Mouse (Mus musculus) neural tube, embryonic 11.5 days (tissue): ENCODE data around the gene Prdx6b. TPM values are rescaled to one million over a fixed set of nuclear protein-coding genes. Genes with fewer than 3 reads are reported as not detected.

Experiments
- ATAC-seq: fragments of 200-750 bp; cut with Nextera tagmentation; 2 replicates; pipeline ENCODE4 v1.8.0; 2017; ENCODE audit warnings: moderate number of reproducible peaks, mild to moderate bottlenecking, moderate TSS enrichment, moderate library complexity; ENCODE audit not compliant: insufficient read depth, low FRiP score, low TSS enrichment
- DNase-seq: peaks from one replicate; pipeline ENCODE4 v3.0.0-alpha.2; 2015; ENCODE audit warnings: low spot score
- H3K27ac ChIP-seq: fragments of 300-500 bp; sonication (generic); 2 replicates; pipeline ENCODE4 v1.5.1; 2014; ENCODE audit warnings: low read depth, mild to moderate bottlenecking, low read length
- H3K27me3 ChIP-seq: fragments of 300-500 bp; sonication (generic); 2 replicates; pipeline ENCODE4 v1.6.1; 2014; ENCODE audit warnings: mild to moderate bottlenecking, low read length, mixed read lengths; ENCODE audit not compliant: control insufficient read depth, insufficient read depth
- H3K36me3 ChIP-seq: fragments of 300-500 bp; sonication (generic); 2 replicates; pipeline ENCODE4 v1.6.1; 2014; ENCODE audit warnings: mild to moderate bottlenecking, low read length, moderate library complexity, mixed read lengths; ENCODE audit not compliant: control insufficient read depth, insufficient read depth
- H3K4me1 ChIP-seq: fragments of 300-500 bp; sonication (generic); 2 replicates; pipeline ENCODE4 v1.6.1; 2014; ENCODE audit warnings: low read length, mixed read lengths; ENCODE audit not compliant: control insufficient read depth, insufficient read depth
- H3K4me2 ChIP-seq: fragments of 300-500 bp; sonication (generic); 2 replicates; pipeline ENCODE4 v1.6.1; 2014; ENCODE audit warnings: low read depth, mild to moderate bottlenecking, moderate library complexity
- H3K4me3 ChIP-seq: fragments of 300-500 bp; sonication (generic); 2 replicates; pipeline ENCODE4 v1.5.1; 2014; ENCODE audit warnings: low read depth, low read length
- H3K9ac ChIP-seq: fragments of 300-500 bp; sonication (generic); 2 replicates; pipeline ENCODE4 v1.6.1; 2014; ENCODE audit warnings: mild to moderate bottlenecking, low read length
- H3K9me3 ChIP-seq: fragments of 300-500 bp; sonication (generic); 2 replicates; pipeline ENCODE4 v1.6.1; 2016; ENCODE audit warnings: low read length; ENCODE audit not compliant: control insufficient read depth
- WGBS: fragments of 180-500 bp; shearing (Covaris S2); extraction: QIAGEN DNeasy Blood & Tissue Kit; methylation state at CpG from one replicate; pipeline ENCODE4 v1.1.7; 2014; 5-methylcytosine and 5-hydroxymethylcytosine counted together
- polyA plus RNA-seq: library from polyadenylated mRNA; unstranded; fragments of >200 nt; fragmentation: Nextera tagmentation; extraction: Ambion mirVana; gene quantifications from 2 replicates; pipeline ENCODE4 v1.2.1, GENCODE M21; 2014

Gene Prdx6b
- polyA plus RNA-seq: not detected in 2 replicates

- no peaks in the 10 kb centered on the region for H3K9me3 ChIP-seq
- H3K4me1 ChIP-seq: no peaks in the 10 kb centered on the region
- no peak within 1 kb of the TSS for H3K4me2 ChIP-seq
- no peak for ATAC-seq
- H3K4me3 ChIP-seq: no peak within 1 kb of the TSS
- WGBS: 85% methylated on average over 8 of the region's 8 CpGs
- no peaks in the 10 kb centered on the region for H3K27me3 ChIP-seq
- no peak within 1 kb of the TSS for H3K27ac ChIP-seq
- DNase-seq: no peak
- H3K9ac ChIP-seq: no peak within 1 kb of the TSS
- H3K36me3 ChIP-seq: no peaks in the 10 kb centered on the region
Measured at GRCm38 (mm10) chr2:80292172-80292571, at the start of gene Prdx6b. Prdx6b (plus strand) TSS chr2:80292472.

- ATAC-seq (no peak), DNase-seq (no peak)
- Histone ChIP-seq H3K4me2 (no peak overlapping the region), H3K4me3 (no peak overlapping the region), H3K9me3 (no peaks in the 10 kb centered on the region), H3K4me1 (no peaks in the 10 kb centered on the region), H3K36me3 (no peaks in the 10 kb centered on the region), H3K27ac (no peak overlapping the region), H3K27me3 (no peaks in the 10 kb centered on the region), H3K9ac (no peak overlapping the region)
- 94% methylated on average over 3 of the region's 3 CpGs for WGBS
Measured at GRCm38 (mm10) chr2:80247466-80247865, 44.8 kb upstream of the Prdx6b start.

- no peaks in the 10 kb centered on the region for H3K27me3 ChIP-seq
- H3K4me1 ChIP-seq: no peaks in the 10 kb centered on the region
- H3K4me2 ChIP-seq: no peak overlapping the region
- no peaks in the 10 kb centered on the region for H3K9me3 ChIP-seq
- ATAC-seq: no peak
- H3K9ac ChIP-seq: no peak overlapping the region
- H3K27ac ChIP-seq: no peak overlapping the region
- no peaks in the 10 kb centered on the region for H3K36me3 ChIP-seq
- no peak overlapping the region for H3K4me3 ChIP-seq
- DNase-seq: no peak
Measured at GRCm38 (mm10) chr2:80247868-80248267, 44.4 kb upstream of the Prdx6b start.

- Histone ChIP-seq H3K27me3 (no peaks in the 10 kb centered on the region), H3K9me3 (no peaks in the 10 kb centered on the region), H3K4me2 (no peak overlapping the region), H3K9ac (no peak overlapping the region), H3K4me3 (no peak overlapping the region), H3K36me3 (no peaks in the 10 kb centered on the region), H3K4me1 (no peaks in the 10 kb centered on the region), H3K27ac (no peak overlapping the region)
- no peak for ATAC-seq
- WGBS: 82% methylated on average over 3 of the region's 3 CpGs
- no peak for DNase-seq
Measured at GRCm38 (mm10) chr2:80259888-80260672, 32.2 kb upstream of the Prdx6b start.

GRCm38 (mm10) chr2:80266894-80267293 is 25.4 kb upstream of the Prdx6b start:
- H3K36me3 ChIP-seq: no peaks in the 10 kb centered on the region
- H3K4me2 ChIP-seq: no peak overlapping the region
- no peaks in the 10 kb centered on the region for H3K4me1 ChIP-seq
- H3K9me3 ChIP-seq: no peaks in the 10 kb centered on the region
- peak; percentile 36; the same call in 1 of the 2 replicates for ATAC-seq
- no peak overlapping the region for H3K9ac ChIP-seq
- DNase-seq: peak; percentile 75
- WGBS: 27% methylated on average over 11 of the region's 11 CpGs
- no peak overlapping the region for H3K27ac ChIP-seq
- H3K27me3 ChIP-seq: no peaks in the 10 kb centered on the region
- no peak overlapping the region for H3K4me3 ChIP-seq

- H3K4me3 ChIP-seq: no peak overlapping the region
- no peaks in the 10 kb centered on the region for H3K9me3 ChIP-seq
- WGBS: 56% methylated on average over 4 of the region's 4 CpGs
- no peaks in the 10 kb centered on the region for H3K4me1 ChIP-seq
- no peaks in the 10 kb centered on the region for H3K36me3 ChIP-seq
- no peak overlapping the region for H3K4me2 ChIP-seq
- H3K27me3 ChIP-seq: no peaks in the 10 kb centered on the region
- no peak overlapping the region for H3K27ac ChIP-seq
- ATAC-seq (no peak), DNase-seq (no peak)
- H3K9ac ChIP-seq: no peak overlapping the region
Measured at GRCm38 (mm10) chr2:80268053-80268452, 24.2 kb upstream of the Prdx6b start.

GRCm38 (mm10) chr2:80271431-80271830 is 20.8 kb upstream of the Prdx6b start:
- no peak overlapping the region for H3K4me2 ChIP-seq
- H3K27ac ChIP-seq: no peak overlapping the region
- no peaks in the 10 kb centered on the region for H3K36me3 ChIP-seq
- no peaks in the 10 kb centered on the region for H3K4me1 ChIP-seq
- no peak overlapping the region for H3K4me3 ChIP-seq
- H3K9ac ChIP-seq: no peak overlapping the region
- no peaks in the 10 kb centered on the region for H3K27me3 ChIP-seq
- WGBS: 59% methylated on average over 1 of the region's 1 CpGs
- ATAC-seq (no peak), DNase-seq (no peak)
- H3K9me3 ChIP-seq: no peaks in the 10 kb centered on the region

GRCm38 (mm10) chr2:80273038-80273437 is 19.2 kb upstream of the Prdx6b start:
- WGBS: 88% methylated on average over 3 of the region's 3 CpGs

GRCm38 (mm10) chr2:80273763-80274162 is 18.5 kb upstream of the Prdx6b start:
- Histone ChIP-seq H3K9me3 (no peaks in the 10 kb centered on the region), H3K4me3 (no peak overlapping the region), H3K36me3 (no peaks in the 10 kb centered on the region), H3K9ac (no peak overlapping the region), H3K4me1 (no peaks in the 10 kb centered on the region), H3K27ac (no peak overlapping the region), H3K4me2 (no peak overlapping the region), H3K27me3 (no peaks in the 10 kb centered on the region)
- no peak for ATAC-seq
- 78% methylated on average over 4 of the region's 4 CpGs for WGBS
- no peak for DNase-seq

More at GRCm38 (mm10) chr2:80273038-80273437, 19.2 kb upstream of the Prdx6b start:
- no peak for ATAC-seq
- H3K4me1 ChIP-seq: no peaks in the 10 kb centered on the region
- H3K4me3 ChIP-seq: no peak overlapping the region
- no peaks in the 10 kb centered on the region for H3K27me3 ChIP-seq
- H3K27ac ChIP-seq: no peak overlapping the region
- no peak overlapping the region for H3K9ac ChIP-seq
- no peaks in the 10 kb centered on the region for H3K9me3 ChIP-seq
- no peak overlapping the region for H3K4me2 ChIP-seq
- no peak for DNase-seq
- H3K36me3 ChIP-seq: no peaks in the 10 kb centered on the region
